Mouse (Mus musculus) embryonic fibroblast, embryonic 13.5 days (primary cell): ENCODE results near the gene Zdhhc19.

Source experiments
- CTCF ChIP-seq: IDR thresholded peaks from 2 replicates; pipeline ENCODE4 v1.5.1; 2011; ENCODE audit warnings: mild to moderate bottlenecking, control low read depth, low read length, moderate library complexity, borderline replicate concordance; ENCODE audit not compliant: insufficient read depth
- POLR2A ChIP-seq: IDR thresholded peaks from 2 replicates; pipeline ENCODE4 v1.6.1; 2011; ENCODE audit warnings: low read depth, mild to moderate bottlenecking, control low read depth, low read length, moderate library complexity

DNA sequence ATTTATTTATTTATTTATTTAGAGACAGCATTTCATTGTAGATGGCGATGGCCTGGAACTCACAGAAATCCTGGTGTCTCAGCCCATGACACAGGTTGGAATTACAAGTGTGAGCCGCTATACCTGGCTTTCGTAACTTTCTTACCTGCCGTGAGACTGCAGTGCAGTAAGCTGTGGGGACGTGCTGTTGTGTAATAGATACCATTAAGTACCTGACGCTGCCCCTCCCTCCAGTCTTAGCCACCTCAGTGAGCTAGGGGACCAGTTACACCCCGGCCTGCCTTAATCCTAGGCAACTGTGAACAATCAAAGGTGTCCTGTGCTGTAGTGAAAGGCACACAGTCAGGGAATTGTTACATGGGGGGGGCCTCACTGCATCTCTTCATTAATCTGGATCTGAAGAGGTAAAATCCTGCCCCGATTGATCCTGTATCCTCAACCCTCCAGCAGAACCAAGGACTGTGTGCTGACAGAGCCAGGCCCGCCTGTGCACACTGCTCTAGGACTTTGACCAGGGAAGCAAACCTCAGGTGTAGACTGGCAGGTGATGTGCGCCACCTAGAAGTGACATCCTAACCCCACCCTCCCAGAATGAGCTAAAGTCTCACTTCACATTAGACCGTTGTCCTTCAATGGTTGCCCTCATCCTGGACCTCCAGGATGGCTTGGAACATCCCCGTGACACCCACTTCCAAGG lies 21.9 kb downstream of the Zdhhc19 start:
- TF ChIP-seq CTCF: no peak
- no peak for TF ChIP-seq POLR2A
